12 mouse cellular contexts compared by ENCODE assay signal in the genomic region with DNA sequence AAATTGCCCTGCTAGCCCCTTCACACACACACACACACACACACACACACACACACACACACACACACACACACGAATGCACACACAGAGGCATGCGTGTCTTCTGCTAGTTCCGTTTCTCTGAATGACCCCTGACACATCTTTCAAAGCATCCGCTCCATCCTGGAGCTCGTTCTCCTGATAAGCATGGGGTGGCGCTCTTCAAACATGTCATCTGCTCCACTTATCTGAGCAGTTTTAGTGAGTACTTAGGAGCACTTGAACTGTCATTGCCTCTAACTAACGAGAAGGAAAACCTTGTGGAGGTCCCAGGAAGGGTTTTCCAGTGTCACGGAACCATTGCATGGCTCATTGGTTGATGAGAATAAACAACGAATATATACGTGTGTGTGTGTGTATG.
"Had no signal": no experiment of that assay in that cellular context is flagged by ENCODE, and none has a peak within 500 bp of the region (broad histone marks: within the 10 kb centered on the region; RNA-seq: fewer than 3 reads in every experiment).

No protein-coding gene starts in this region.

- H3K4me2 ChIP-seq: limb, embryonic 15.5 days; liver, embryonic 13.5 days; midbrain, embryonic 13.5 days; stomach, embryonic 15.5 days had no signal

- H3K9ac ChIP-seq: limb, embryonic 15.5 days; liver, embryonic 13.5 days; midbrain, embryonic 13.5 days; stomach, embryonic 15.5 days had no signal

- H3K4me3 ChIP-seq: limb, embryonic 15.5 days; liver, embryonic 13.5 days; midbrain, embryonic 13.5 days; stomach, embryonic 15.5 days had no signal

- H3K36me3 ChIP-seq: limb, embryonic 15.5 days; liver, embryonic 13.5 days; midbrain, embryonic 13.5 days; stomach, embryonic 15.5 days had no signal

- H3K4me1 ChIP-seq: limb, embryonic 15.5 days; liver, embryonic 13.5 days; midbrain, embryonic 13.5 days; stomach, embryonic 15.5 days had no signal

- H3K27me3 ChIP-seq: limb, embryonic 15.5 days; liver, embryonic 13.5 days; midbrain, embryonic 13.5 days; stomach, embryonic 15.5 days had no signal

- H3K27ac ChIP-seq: limb, embryonic 15.5 days; liver, embryonic 13.5 days; midbrain, embryonic 13.5 days; stomach, embryonic 15.5 days had no signal

- ATAC-seq: midbrain, embryonic 13.5 days had no signal

- DNase-seq: kidney, postnatal 14 days; layer of hippocampus, adult 9-11 months; layer of hippocampus, postnatal 36 days; liver, embryonic 13.5 days; lung, adult 18-20 months; lung, postnatal 36 days; right cerebral cortex, postnatal 14 days; thymus, adult 2 months; thymus, postnatal 36 days had no signal

- H3K9me3 ChIP-seq: limb, embryonic 15.5 days; liver, embryonic 13.5 days; midbrain, embryonic 13.5 days; stomach, embryonic 15.5 days had no signal
